Mouse (Mus musculus) kidney, adult 2 months (tissue): ENCODE measurements around the gene Fam122a. TPM values are rescaled to one million over a fixed set of nuclear protein-coding genes. Genes with fewer than 3 reads are reported as not detected.

ENCODE experiments used
- DNase-seq: peaks from one replicate; pipeline ENCODE4 v3.0.0; 2021
- H3K27ac ChIP-seq: fragments of 200-500 bp; 2 replicates; pipeline ENCODE4 v1.5.1; 2012; ENCODE audit warnings: low read depth, low read length, control low read depth, inconsistent platforms; ENCODE audit not compliant: insufficient read depth
- H3K27me3 ChIP-seq: fragments of 200-500 bp; replicated peaks from 2 replicates; pipeline ENCODE4 v1.6.1; 2012; ENCODE audit warnings: mild to moderate bottlenecking, moderate library complexity, low read length, inconsistent platforms; ENCODE audit not compliant: control insufficient read depth, insufficient read depth
- H3K36me3 ChIP-seq: fragments of 200-500 bp; 2 replicates; pipeline ENCODE4 v1.6.1; 2012; ENCODE audit warnings: mild to moderate bottlenecking, moderate library complexity, low read length, inconsistent platforms; ENCODE audit not compliant: control insufficient read depth, insufficient read depth
- H3K4me1 ChIP-seq: fragments of 200-500 bp; 2 replicates; pipeline ENCODE4 v1.6.1; 2011; ENCODE audit warnings: low read length; ENCODE audit not compliant: control insufficient read depth, insufficient read depth
- H3K4me3 ChIP-seq: fragments of 200-500 bp; 2 replicates; pipeline ENCODE4 v1.5.1; 2011; ENCODE audit warnings: mild to moderate bottlenecking, low read depth, low read length, control low read depth; ENCODE audit not compliant: insufficient read depth
- CTCF ChIP-seq: fragments of 200-500 bp; conservative IDR thresholded peaks from 2 replicates; pipeline ENCODE4 v1.5.1; 2011; ENCODE audit warnings: low read depth, mild to moderate bottlenecking, control low read depth, low read length, moderate library complexity, mixed read lengths; ENCODE audit not compliant: insufficient read depth, insufficient read length
- POLR2A ChIP-seq: fragments of 200-500 bp; IDR thresholded peaks from one replicate; pipeline ENCODE4 v1.6.1; 2011; ENCODE audit warnings: low read depth, low read length, control low read depth
- WGBS: fragments of 180-500 bp; shearing (Covaris S2); methylation state at CpG from one replicate; pipeline ENCODE4 v1.1.7; 2018; 5-methylcytosine and 5-hydroxymethylcytosine counted together
- polyA plus RNA-seq: library from polyadenylated mRNA; depleted of rRNA; stranded (reverse); fragments of >200 nt; gene quantifications from 2 replicates; pipeline ENCODE4 v1.2.3, GENCODE M21; 2012

Gene Fam122a
- polyA plus RNA-seq, 1 experiment, result 31.3 TPM

- Histone ChIP-seq H3K27me3 (no peaks in the 10 kb centered on the region), H3K36me3 (no peaks in the 10 kb centered on the region), H3K4me1 (no peaks in the 10 kb centered on the region), H3K27ac (no peak overlapping the region), H3K4me3 (no peak overlapping the region)
- WGBS, result 85% methylated on average over 7 of the region's 7 CpGs
- no peak for TF ChIP-seq CTCF
- no peak for TF ChIP-seq POLR2A
- no peak for DNase-seq
These were observed 39.9 kb upstream of the Fam122a start for GRCm38 (mm10) chr19:24517057-24517456.

- no peak overlapping the region for H3K27ac ChIP-seq
- no peaks in the 10 kb centered on the region for H3K27me3 ChIP-seq
- no peak for DNase-seq
- H3K36me3 ChIP-seq, result no peaks in the 10 kb centered on the region
- WGBS, result 92% methylated on average over 3 of the region's 3 CpGs
- H3K4me1 ChIP-seq, result no peaks in the 10 kb centered on the region
- no peak overlapping the region for H3K4me3 ChIP-seq
- TF ChIP-seq POLR2A (no peak), CTCF (no peak)
These were observed 38.8 kb upstream of the Fam122a start for GRCm38 (mm10) chr19:24515941-24516340.

- TF ChIP-seq CTCF, result no peak
- TF ChIP-seq POLR2A, result no peak
- Histone ChIP-seq H3K27ac (no peak overlapping the region), H3K4me1 (no peaks in the 10 kb centered on the region), H3K4me3 (no peak overlapping the region), H3K36me3 (no peaks in the 10 kb centered on the region), H3K27me3 (no peaks in the 10 kb centered on the region)
- DNase-seq, result no peak
- 78% methylated on average over 15 of the region's 15 CpGs for WGBS
These were observed 37.8 kb upstream of the Fam122a start for GRCm38 (mm10) chr19:24514661-24515642.

GRCm38 (mm10) chr19:24513105-24513843 is 36.1 kb upstream of the Fam122a start:
- no peak for TF ChIP-seq POLR2A
- no peak for TF ChIP-seq CTCF
- no peak for DNase-seq
- Histone ChIP-seq H3K27me3 (no peaks in the 10 kb centered on the region), H3K36me3 (no peaks in the 10 kb centered on the region), H3K27ac (no peak overlapping the region), H3K4me1 (no peaks in the 10 kb centered on the region), H3K4me3 (no peak overlapping the region)
- WGBS, result 92% methylated on average over 20 of the region's 20 CpGs

GRCm38 (mm10) chr19:24511939-24512338 is 34.8 kb upstream of the Fam122a start:
- TF ChIP-seq CTCF, result no peak
- no peak for TF ChIP-seq POLR2A
- no peaks in the 10 kb centered on the region for H3K27me3 ChIP-seq
- WGBS, result 82% methylated on average over 7 of the region's 7 CpGs
- no peaks in the 10 kb centered on the region for H3K4me1 ChIP-seq
- DNase-seq, result no peak
- no peak overlapping the region for H3K4me3 ChIP-seq
- H3K36me3 ChIP-seq, result no peaks in the 10 kb centered on the region
- no peak overlapping the region for H3K27ac ChIP-seq

DNA sequence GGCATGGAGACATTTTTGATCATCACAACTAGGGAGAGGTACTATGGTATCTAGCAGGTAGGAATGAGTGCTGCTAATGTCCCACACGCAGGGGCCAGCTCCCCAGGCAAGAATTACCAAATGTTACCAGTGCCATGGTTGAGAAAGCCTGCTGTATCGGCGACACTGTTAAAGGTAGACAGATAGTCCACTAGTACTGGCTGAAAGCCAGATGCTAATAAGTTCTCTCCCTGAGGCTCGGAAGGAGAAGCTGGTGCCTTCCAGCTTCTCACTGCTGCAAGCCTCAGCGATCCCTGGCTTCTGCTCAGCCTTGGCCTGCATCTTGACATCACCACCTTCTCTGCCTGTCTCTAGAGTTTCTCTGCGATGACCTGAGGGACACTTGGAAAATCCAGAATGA is 32.2 kb upstream of the Fam122a start:
- 52% methylated on average over 6 of the region's 6 CpGs for WGBS

DNA sequence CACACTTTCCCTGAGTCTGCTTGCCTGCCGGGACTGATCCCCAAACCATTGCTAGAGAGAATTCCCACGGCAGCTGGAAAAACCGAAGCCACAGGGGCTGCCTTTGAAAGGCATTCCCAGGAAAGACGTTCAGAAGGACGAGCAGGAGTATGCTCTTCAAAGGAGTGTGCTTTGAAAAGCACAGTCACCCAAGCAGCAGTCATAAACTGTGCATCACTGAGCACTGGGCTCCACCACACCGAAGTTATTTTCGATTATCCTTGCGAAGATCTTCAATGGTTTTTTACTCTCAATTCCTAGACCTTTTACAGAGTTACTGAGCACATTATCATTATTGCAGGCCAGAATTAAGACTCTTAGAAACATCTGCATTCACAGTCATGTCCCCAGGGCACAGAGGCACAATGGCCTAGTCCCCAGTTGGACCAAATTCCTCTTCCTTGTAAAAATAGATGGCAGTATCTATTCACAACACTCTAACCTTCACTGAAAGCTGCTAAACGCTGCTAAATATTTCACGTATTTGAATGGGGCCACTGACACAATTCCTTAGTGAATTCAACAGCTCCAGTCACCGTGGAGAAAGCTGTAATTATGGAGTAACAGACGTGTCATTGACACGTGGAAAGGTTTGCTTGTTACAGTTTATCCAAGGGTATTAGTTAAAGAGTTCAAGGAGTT is 31.1 kb upstream of the Fam122a start:
- Histone ChIP-seq H3K4me3 (no peak overlapping the region), H3K27me3 (no peaks in the 10 kb centered on the region), H3K27ac (no peak overlapping the region), H3K36me3 (no peaks in the 10 kb centered on the region), H3K4me1 (no peaks in the 10 kb centered on the region)
- 36% methylated on average over 13 of the region's 13 CpGs for WGBS
- TF ChIP-seq CTCF (no peak), POLR2A (no peak)
- no peak for DNase-seq

More for the DNA sequence above, 32.2 kb upstream of the Fam122a start:
- DNase-seq, result peak; percentile 27
- H3K27me3 ChIP-seq, result no peaks in the 10 kb centered on the region
- no peak overlapping the region for H3K27ac ChIP-seq
- TF ChIP-seq POLR2A (no peak), CTCF (no peak)
- no peaks in the 10 kb centered on the region for H3K36me3 ChIP-seq
- H3K4me3 ChIP-seq, result no peak overlapping the region
- H3K4me1 ChIP-seq, result no peaks in the 10 kb centered on the region
